Mouse (Mus musculus): ENCODE measurements around the gene Fgf22. TPM values are rescaled to one million over a fixed set of nuclear protein-coding genes. Genes with fewer than 3 reads are reported as not detected.

Gene Fgf22
- polyA plus RNA-seq, 1 experiment from 2014 or later: 0.18 TPM

GRCm38 (mm10) chr10:79760603-79761143 lies 5.8 kb downstream of the Fgf22 start:
- Histone ChIP-seq H3K36me3 (ENCODE audit: insufficient read depth, low read length) (peaks cover 19% of the 10 kb centered on the region), H3K9ac (replicated peaks; ENCODE audit: low read depth) (no peak overlapping the region), H3K4me1 (ENCODE audit: insufficient read depth, low read depth, low read length) (peaks cover 2% of the 10 kb centered on the region; the same call in 1 of the 2 replicates), H3K4me2 (replicated peaks; ENCODE audit: low read depth, low read length) (no peak overlapping the region), H3K27ac (ENCODE audit: low read length) (no peak overlapping the region), H3K9me3 (ENCODE audit: low read length) (no peaks in the 10 kb centered on the region), H3K4me3 (ENCODE audit: low read depth, low read length) (no peak overlapping the region), H3K27me3 (replicated peaks; ENCODE audit: insufficient read depth, low read length) (no peaks in the 10 kb centered on the region)
- no peak for TF ChIP-seq CTCF (IDR thresholded peaks at IDR 0.05)
- no peak for TF ChIP-seq EP300 (IDR thresholded peaks at IDR 0.05)
- ATAC-seq (no peak), DNase-seq (ENCODE audit: low spot score) (no peak)
- 92% methylated on average over 11 of the region's 11 CpGs for WGBS

GRCm38 (mm10) chr10:79762875-79763274 lies 8.0 kb downstream of the Fgf22 start:
- ATAC-seq: no peak
- no peak overlapping the region for H3K9ac ChIP-seq (replicated peaks; ENCODE audit: low read depth)
- 79% methylated on average over 3 of the region's 3 CpGs for WGBS
- no peaks in the 10 kb centered on the region for H3K27me3 ChIP-seq (replicated peaks; ENCODE audit: insufficient read depth, low read length)
- no peak overlapping the region for H3K4me2 ChIP-seq (replicated peaks; ENCODE audit: low read depth, low read length)
- no peaks in the 10 kb centered on the region for H3K9me3 ChIP-seq (ENCODE audit: low read length)
- peaks cover 19% of the 10 kb centered on the region for H3K36me3 ChIP-seq (ENCODE audit: insufficient read depth, low read length)
- DNase-seq (ENCODE audit: low spot score): no peak
- H3K4me3 ChIP-seq (ENCODE audit: low read depth, low read length): no peak overlapping the region
- H3K4me1 ChIP-seq (ENCODE audit: insufficient read depth, low read depth, low read length): peaks cover 8% of the 10 kb centered on the region
- no peak for TF ChIP-seq CTCF (IDR thresholded peaks at IDR 0.05)
- no peak for TF ChIP-seq EP300 (IDR thresholded peaks at IDR 0.05)
- no peak overlapping the region for H3K27ac ChIP-seq (ENCODE audit: low read length)

DNA sequence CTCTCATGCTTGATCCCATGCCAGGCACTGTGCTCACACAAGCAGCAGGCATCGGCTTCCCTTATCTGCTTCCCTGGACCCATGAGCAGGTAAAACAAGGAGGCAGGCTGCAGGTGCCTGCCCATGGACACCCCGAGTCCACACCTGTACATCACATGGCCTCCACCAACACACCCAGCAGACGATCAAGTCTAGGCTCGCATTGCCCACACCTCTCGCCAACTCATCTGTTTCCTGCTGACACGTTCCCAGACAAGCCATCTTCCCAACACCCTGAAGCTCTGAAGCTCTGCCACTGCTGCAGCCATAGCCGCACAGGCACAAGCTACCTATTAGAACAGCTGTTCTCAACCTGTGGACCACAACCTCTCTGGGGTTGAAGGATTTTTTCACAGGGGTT lies 9.4 kb downstream of the Fgf22 start:
- Histone ChIP-seq H3K4me2 (replicated peaks; ENCODE audit: low read depth, low read length) (no peak overlapping the region), H3K27ac (ENCODE audit: low read length) (no peak overlapping the region), H3K4me3 (ENCODE audit: low read depth, low read length) (no peak overlapping the region), H3K9ac (replicated peaks; ENCODE audit: low read depth) (no peak overlapping the region), H3K9me3 (ENCODE audit: low read length) (no peaks in the 10 kb centered on the region), H3K36me3 (ENCODE audit: insufficient read depth, low read length) (peaks cover 9% of the 10 kb centered on the region), H3K4me1 (ENCODE audit: insufficient read depth, low read depth, low read length) (peaks cover 8% of the 10 kb centered on the region), H3K27me3 (replicated peaks; ENCODE audit: insufficient read depth, low read length) (no peaks in the 10 kb centered on the region)
- no peak for DNase-seq (ENCODE audit: low spot score)
- WGBS: 67% methylated on average over 7 of the region's 7 CpGs
- ATAC-seq: no peak
- TF ChIP-seq EP300 (IDR thresholded peaks at IDR 0.05) (no peak), CTCF (IDR thresholded peaks at IDR 0.05) (no peak)

- no peak overlapping the region for H3K4me3 ChIP-seq (ENCODE audit: low read depth, low read length)
- WGBS: 61% methylated on average over 2 of the region's 2 CpGs
- ATAC-seq (no peak), DNase-seq (ENCODE audit: low spot score) (no peak)
- H3K36me3 ChIP-seq (ENCODE audit: insufficient read depth, low read length): peaks cover 9% of the 10 kb centered on the region
- H3K4me2 ChIP-seq (replicated peaks; ENCODE audit: low read depth, low read length): peak overlapping the region; percentile 70; the same call in 1 of the 2 replicates
- H3K9ac ChIP-seq (replicated peaks; ENCODE audit: low read depth): peak overlapping the region; percentile 62; the same call in 1 of the 2 replicates
- peaks cover 8% of the 10 kb centered on the region for H3K4me1 ChIP-seq (ENCODE audit: insufficient read depth, low read depth, low read length)
- no peak overlapping the region for H3K27ac ChIP-seq (ENCODE audit: low read length)
- H3K9me3 ChIP-seq (ENCODE audit: low read length): no peaks in the 10 kb centered on the region
- TF ChIP-seq EP300 (IDR thresholded peaks at IDR 0.05) (no peak), CTCF (IDR thresholded peaks at IDR 0.05) (no peak)
- no peaks in the 10 kb centered on the region for H3K27me3 ChIP-seq (replicated peaks; ENCODE audit: insufficient read depth, low read length)
Measured at GRCm38 (mm10) chr10:79765228-79765745, 10.4 kb downstream of the Fgf22 start.

DNA sequence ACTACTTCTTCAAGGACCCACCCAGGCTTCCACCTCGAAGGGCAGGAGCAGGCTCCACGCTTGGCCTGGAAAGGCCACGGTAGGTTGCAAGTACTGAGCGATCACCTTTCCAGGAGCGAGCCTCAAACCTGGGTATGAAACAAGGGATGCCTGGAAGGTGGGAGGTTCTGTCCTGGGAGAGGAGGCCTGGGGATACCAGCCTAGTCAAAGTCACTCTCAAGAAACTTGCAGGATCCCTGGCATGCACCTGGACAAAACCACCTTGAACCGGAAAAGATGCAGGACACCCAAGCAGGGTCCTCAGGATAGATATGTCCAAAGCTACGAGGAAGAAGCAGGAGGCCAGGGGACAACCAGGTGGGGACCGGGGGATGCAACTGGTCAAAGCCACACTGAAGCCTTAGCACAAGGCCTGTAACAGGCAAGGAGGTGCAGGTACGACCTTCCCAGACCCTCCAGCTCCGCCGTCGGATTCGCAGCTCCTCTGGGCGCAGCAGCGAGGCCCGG lies 11.2 kb downstream of the Fgf22 start:
- 10% methylated on average over 8 of the region's 16 CpGs for WGBS
- Histone ChIP-seq H3K9ac (replicated peaks; ENCODE audit: low read depth) (peak overlapping the region; percentile 62), H3K27ac (ENCODE audit: low read length) (peak overlapping the region; percentile 85), H3K27me3 (replicated peaks; ENCODE audit: insufficient read depth, low read length) (no peaks in the 10 kb centered on the region), H3K9me3 (ENCODE audit: low read length) (no peaks in the 10 kb centered on the region), H3K4me1 (ENCODE audit: insufficient read depth, low read depth, low read length) (peaks cover 8% of the 10 kb centered on the region), H3K36me3 (ENCODE audit: insufficient read depth, low read length) (peaks cover 8% of the 10 kb centered on the region; the same call in 1 of the 2 replicates), H3K4me3 (ENCODE audit: low read depth, low read length) (peak overlapping the region; percentile 81), H3K4me2 (replicated peaks; ENCODE audit: low read depth, low read length) (peak overlapping the region; percentile 70)
- no peak for ATAC-seq
- TF ChIP-seq CTCF (IDR thresholded peaks at IDR 0.05): no peak
- TF ChIP-seq EP300 (IDR thresholded peaks at IDR 0.05): no peak
- DNase-seq (ENCODE audit: low spot score): no peak

GRCm38 (mm10) chr10:79766508-79767325 lies 11.8 kb downstream of the Fgf22 start, which contains the start of gene Rnf126:
Gene Rnf126, minus strand, starts transcription at chr10:79766952.
- under 1% methylated on average over 69 of the region's 101 CpGs for WGBS
- DNase-seq (ENCODE audit: low spot score): peak; percentile 99
- H3K4me3 ChIP-seq (ENCODE audit: low read depth, low read length): peak within 1 kb of the TSS; percentile 81
- peaks cover 8% of the 10 kb centered on the region for H3K4me1 ChIP-seq (ENCODE audit: insufficient read depth, low read depth, low read length)
- peaks cover 2% of the 10 kb centered on the region; the same call in 1 of the 2 replicates for H3K36me3 ChIP-seq (ENCODE audit: insufficient read depth, low read length)
- no peak for TF ChIP-seq EP300 (IDR thresholded peaks at IDR 0.05)
- H3K4me2 ChIP-seq (replicated peaks; ENCODE audit: low read depth, low read length): peak within 1 kb of the TSS; percentile 70
- H3K9me3 ChIP-seq (ENCODE audit: low read length): no peaks in the 10 kb centered on the region
- H3K9ac ChIP-seq (replicated peaks; ENCODE audit: low read depth): peak within 1 kb of the TSS; percentile 62
- no peaks in the 10 kb centered on the region for H3K27me3 ChIP-seq (replicated peaks; ENCODE audit: insufficient read depth, low read length)
- H3K27ac ChIP-seq (ENCODE audit: low read length): peak within 1 kb of the TSS; percentile 85
- peak; percentile 94 for ATAC-seq

All from lung, postnatal 0 days (tissue).